In genomic region chr3:58399931-58400330, GRCm38 (mm10) we compare ENCODE assay signal across 18 mouse cellular contexts. TPM values are rescaled to one million over a fixed set of nuclear protein-coding genes. Genes with fewer than 3 reads are reported as not detected.
DNase-seq lines count a peak whose midpoint lies in the region; TF ChIP-seq lines count a peak whose summit lies in the region.
"Had no signal": no experiment of that assay in that cellular context is flagged by ENCODE, and none has a peak within 500 bp of the region (broad histone marks: within the 10 kb centered on the region; RNA-seq: fewer than 3 reads in every experiment).

No protein-coding gene starts in this region.

- peaks cover 11% of the 10 kb centered on the region for H3K4me1 ChIP-seq in bone marrow macrophage, adult 2 months (ENCODE audit: control insufficient read depth, insufficient read depth, low read length)
- H3K4me1 ChIP-seq: forebrain, embryonic 12.5 days; heart, embryonic 13.5 days; intestine, embryonic 15.5 days had no signal

- intact Hi-C loops in left cerebral cortex, postnatal 25 days (cut with DNase I), result no loop called here

- no peak for TF ChIP-seq POLR2A in bone marrow macrophage, adult 2 months (IDR thresholded peaks at IDR 0.05; ENCODE audit: borderline replicate concordance, low read depth, low read length)

- TF ChIP-seq CTCF in bone marrow macrophage, adult 2 months (IDR thresholded peaks at IDR 0.05; ENCODE audit: low read depth, low read length), result no peak

- peak overlapping the region; percentile 37 for H3K27ac ChIP-seq in bone marrow macrophage, adult 2 months (ENCODE audit: insufficient read depth, low read depth, low read length)
- H3K27ac ChIP-seq: forebrain, embryonic 12.5 days; heart, embryonic 13.5 days; hindbrain, embryonic 14.5 days; intestine, embryonic 15.5 days had no signal

- no peak overlapping the region for H3K4me3 ChIP-seq in bone marrow macrophage, adult 2 months (ENCODE audit: insufficient read depth, low read length)
- H3K4me3 ChIP-seq: forebrain, embryonic 12.5 days; heart, embryonic 13.5 days; intestine, embryonic 15.5 days had no signal

- peak; percentile 17 for DNase-seq in embryo, embryonic 10 days (ENCODE audit: low spot score)
- no peak for DNase-seq in embryo, embryonic 9.5 days (ENCODE audit: extremely low spot score)
- DNase-seq in 3T3-L1 (ENCODE audit: low read depth, low spot score), result peak; percentile 36
- DNase-seq in mesoderm, embryonic 11.5 days (ENCODE audit: low read depth, low spot score), result peak; percentile 7
- DNase-seq in left cerebral cortex, postnatal 25 days (ENCODE audit: low spot score in 2 of 2), result no peak
- no peak for DNase-seq in cerebellum, postnatal 4 days (ENCODE audit: low spot score in 2 of 2)
- DNase-seq: adrenal gland, adult 8-10 months; adrenal gland, postnatal 36 days; cerebellum, adult 11 months; cerebellum, adult 9-11 months; cerebellum, postnatal 36 days; gastrocnemius, postnatal 14 days; kidney, adult 18-20 months had no signal

RNA-seq across cellular contexts. Expression of gene Tsc22d2, which starts 14.6 kb away (rescaled TPM):
- 15.3 and 20.1 TPM in 2 replicates for polyA plus RNA-seq in bone marrow macrophage, adult 2 months (2012; ENCODE audit: insufficient read depth, insufficient read length, missing spikeins)
- total RNA-seq in left cerebral cortex, postnatal 25 days (2021), result 10 to 100 TPM; 34.7 to 35.2 TPM

Comparison
In these comparisons a context has a peak if more than half of its experiments do, and no peak if none do; other contexts are left out.
1. DNase-seq: peak in embryo, embryonic 10 days (single experiment), 3T3-L1 (single experiment) and mesoderm, embryonic 11.5 days (single experiment); none in embryo, embryonic 9.5 days (single experiment), left cerebral cortex, postnatal 25 days (0 of 2) and cerebellum, postnatal 4 days (0 of 2).